Mouse (Mus musculus): ENCODE measurements around the gene Cfap73. TPM values are rescaled to one million over a fixed set of nuclear protein-coding genes. Genes with fewer than 3 reads are reported as not detected.

Gene Cfap73
- polyA plus RNA-seq, 1 experiment = not detected

DNA sequence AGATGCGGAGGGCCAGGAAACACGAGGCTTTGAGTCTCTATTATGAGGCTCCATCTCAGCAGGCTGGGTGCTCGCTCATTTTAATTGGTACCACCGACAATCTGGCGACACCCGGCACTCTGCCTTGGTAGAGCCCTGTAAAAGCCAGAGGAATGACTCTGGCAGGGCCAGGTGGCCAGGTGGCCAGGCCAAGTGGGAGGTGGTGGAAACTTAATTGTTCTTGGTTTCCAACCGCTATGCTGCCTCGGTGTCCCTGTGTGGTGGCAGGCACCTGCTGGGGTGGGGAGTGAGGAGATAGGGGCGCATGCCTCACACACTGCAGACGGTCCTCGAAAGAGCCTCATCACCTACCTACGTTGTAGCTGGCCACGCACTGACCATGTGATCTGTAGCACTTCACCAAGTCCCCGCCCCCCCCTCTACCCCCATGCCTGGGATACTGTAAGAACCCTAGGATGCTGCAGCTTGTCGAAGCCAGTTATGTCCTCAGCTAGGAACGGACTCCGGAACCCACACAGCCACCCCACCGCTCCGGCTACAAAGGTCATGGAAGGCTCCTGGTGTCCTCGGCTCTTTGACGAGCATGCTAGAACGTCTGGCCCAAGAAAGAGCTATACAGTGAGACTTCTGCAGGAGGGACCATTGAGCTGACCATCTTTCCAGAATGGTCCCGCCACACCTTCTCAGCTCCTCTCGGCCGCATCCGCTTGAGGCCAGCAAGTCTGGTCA, 54.0 kb downstream of the Cfap73 start:
- TF ChIP-seq EP300 (IDR thresholded peaks at IDR 0.05; ENCODE audit: insufficient read depth, low read depth, low read length) (no peak), POLR2A (IDR thresholded peaks at IDR 0.05; ENCODE audit: insufficient read depth, low read length) (no peak), CTCF (IDR thresholded peaks at IDR 0.05; ENCODE audit: low read depth, low read length) (no peak)
- Histone ChIP-seq H3K27me3 (ENCODE audit: control insufficient read depth, insufficient read depth, low read length, poor library complexity, severe bottlenecking) (no peaks in the 10 kb centered on the region), H3K9me3 (replicated peaks; ENCODE audit: control insufficient read depth, insufficient read depth, low read length, poor library complexity, severe bottlenecking) (no peaks in the 10 kb centered on the region), H3K9ac (ENCODE audit: low read depth, poor library complexity, severe bottlenecking) (no peak overlapping the region), H3K36me3 (ENCODE audit: control insufficient read depth, insufficient read depth, low read length, poor library complexity, severe bottlenecking) (no peaks in the 10 kb centered on the region), H3K4me3 (ENCODE audit: low read depth, low read length) (no peak overlapping the region), H3K4me1 (ENCODE audit: control insufficient read depth, insufficient read depth, low read length) (peaks cover 9% of the 10 kb centered on the region), H3K27ac (ENCODE audit: insufficient read depth, low read length) (no peak overlapping the region)

DNA sequence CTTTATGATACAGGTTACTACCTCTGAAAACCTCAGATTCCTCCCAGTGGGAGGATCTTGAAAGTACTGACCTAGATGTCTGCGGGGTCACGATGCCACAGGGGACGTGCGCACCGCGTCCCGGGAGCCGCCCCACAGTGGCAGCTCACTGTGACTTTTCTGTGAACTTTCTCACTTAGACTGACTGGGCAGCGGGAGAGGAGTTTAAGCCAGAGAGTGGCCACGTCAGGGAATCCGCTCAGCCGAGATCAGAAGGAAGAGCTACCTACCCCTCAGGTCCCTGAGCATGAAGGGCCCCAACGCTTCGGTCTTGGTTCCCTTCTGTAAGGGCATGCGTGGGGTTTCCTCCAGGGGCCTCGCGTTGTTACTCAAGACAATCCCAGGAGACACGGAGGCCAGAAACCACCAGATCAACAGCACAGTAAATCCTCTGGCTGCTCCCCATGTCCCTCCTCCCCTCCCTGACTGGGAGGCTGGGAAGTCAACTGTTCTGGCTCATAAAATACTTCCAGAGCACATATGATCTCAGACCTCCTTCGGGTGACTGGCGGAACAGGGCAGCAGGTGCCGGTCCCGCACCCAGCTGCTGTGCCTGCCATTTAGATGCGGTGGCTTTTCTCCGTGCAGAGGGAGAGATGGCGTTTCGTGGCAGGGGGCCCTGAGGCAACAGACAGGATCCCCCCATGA, 54.7 kb downstream of the Cfap73 start:
- Histone ChIP-seq H3K4me1 (ENCODE audit: control insufficient read depth, insufficient read depth, low read length) (peaks cover 9% of the 10 kb centered on the region), H3K9ac (ENCODE audit: low read depth, poor library complexity, severe bottlenecking) (no peak overlapping the region), H3K27ac (ENCODE audit: insufficient read depth, low read length) (no peak overlapping the region)

DNA sequence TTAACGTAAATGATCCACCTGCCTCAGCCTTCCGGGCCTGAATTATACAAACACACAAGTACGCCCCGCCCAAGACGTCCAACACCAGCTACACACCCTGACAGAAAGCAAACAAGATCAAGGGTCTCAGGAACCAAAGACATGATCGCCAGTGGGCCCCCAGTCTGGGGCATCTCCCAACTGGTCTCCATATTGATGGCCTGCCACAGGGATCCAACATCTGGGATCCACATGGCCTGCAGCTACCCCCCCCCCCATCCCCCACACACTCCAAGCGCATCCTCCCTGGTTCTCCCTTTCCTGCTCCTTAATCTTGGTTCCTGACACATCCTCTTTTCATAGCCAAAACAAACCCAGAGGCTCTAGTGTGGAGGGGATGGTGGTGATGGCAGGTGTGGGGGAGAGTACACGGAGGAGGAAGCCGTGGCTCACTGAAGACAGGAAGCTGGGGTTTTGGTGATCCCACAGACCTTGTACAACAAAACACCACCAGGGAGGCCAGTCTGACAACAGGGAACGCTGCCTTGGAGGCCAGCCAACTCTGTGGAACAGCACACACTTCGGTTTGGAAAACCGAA, 55.4 kb downstream of the Cfap73 start:
- TF ChIP-seq CTCF (IDR thresholded peaks at IDR 0.05; ENCODE audit: low read depth, low read length) (no peak), POLR2A (IDR thresholded peaks at IDR 0.05; ENCODE audit: insufficient read depth, low read length) (no peak), EP300 (IDR thresholded peaks at IDR 0.05; ENCODE audit: insufficient read depth, low read depth, low read length) (no peak)
- Histone ChIP-seq H3K9ac (ENCODE audit: low read depth, poor library complexity, severe bottlenecking) (no peak overlapping the region), H3K4me3 (ENCODE audit: low read depth, low read length) (no peak overlapping the region)

More for the DNA sequence above, 54.7 kb downstream of the Cfap73 start:
- Histone ChIP-seq H3K27me3 (ENCODE audit: control insufficient read depth, insufficient read depth, low read length, poor library complexity, severe bottlenecking) (no peaks in the 10 kb centered on the region), H3K4me3 (ENCODE audit: low read depth, low read length) (no peak overlapping the region), H3K36me3 (ENCODE audit: control insufficient read depth, insufficient read depth, low read length, poor library complexity, severe bottlenecking) (no peaks in the 10 kb centered on the region), H3K9me3 (replicated peaks; ENCODE audit: control insufficient read depth, insufficient read depth, low read length, poor library complexity, severe bottlenecking) (no peaks in the 10 kb centered on the region)
- TF ChIP-seq POLR2A (IDR thresholded peaks at IDR 0.05; ENCODE audit: insufficient read depth, low read length) = no peak
- no peak for TF ChIP-seq EP300 (IDR thresholded peaks at IDR 0.05; ENCODE audit: insufficient read depth, low read depth, low read length)
- TF ChIP-seq CTCF (IDR thresholded peaks at IDR 0.05; ENCODE audit: low read depth, low read length) = no peak

More for the DNA sequence above, 55.4 kb downstream of the Cfap73 start:
- Histone ChIP-seq H3K9me3 (replicated peaks; ENCODE audit: control insufficient read depth, insufficient read depth, low read length, poor library complexity, severe bottlenecking) (no peaks in the 10 kb centered on the region), H3K4me1 (ENCODE audit: control insufficient read depth, insufficient read depth, low read length) (peaks cover 9% of the 10 kb centered on the region), H3K36me3 (ENCODE audit: control insufficient read depth, insufficient read depth, low read length, poor library complexity, severe bottlenecking) (no peaks in the 10 kb centered on the region), H3K27ac (ENCODE audit: insufficient read depth, low read length) (no peak overlapping the region), H3K27me3 (ENCODE audit: control insufficient read depth, insufficient read depth, low read length, poor library complexity, severe bottlenecking) (no peaks in the 10 kb centered on the region)

Other genes starting within 250 kb of the Cfap73 start
- 0.24 TPM in 1 of 2 replicates, not detected in the other for gene Lhx5, start 202.5 kb downstream of the Cfap73 start, polyA plus RNA-seq (2011; ENCODE audit: insufficient read depth, insufficient read length, low read depth, missing spikeins)
- not detected in 2 replicates for gene Sdsl, start 161.4 kb downstream of the Cfap73 start, polyA plus RNA-seq (2011; ENCODE audit: insufficient read depth, insufficient read length, low read depth, missing spikeins)
- gene Sds, start 157.7 kb downstream of the Cfap73 start, polyA plus RNA-seq (2011; ENCODE audit: insufficient read depth, insufficient read length, low read depth, missing spikeins) = not detected in 2 replicates
- 19.1 and 22.1 TPM in 2 replicates for gene Plbd2, start 130.6 kb downstream of the Cfap73 start, polyA plus RNA-seq (2011; ENCODE audit: insufficient read depth, insufficient read length, low read depth, missing spikeins)
- 17.7 and 19.1 TPM in 2 replicates for gene Slc8b1, start 123.1 kb downstream of the Cfap73 start, polyA plus RNA-seq (2011; ENCODE audit: insufficient read depth, insufficient read length, low read depth, missing spikeins)
- gene Tpcn1, start 45.6 kb downstream of the Cfap73 start, polyA plus RNA-seq (2011; ENCODE audit: insufficient read depth, insufficient read length, low read depth, missing spikeins) = 13.2 and 17.1 TPM in 2 replicates
- 0.37 and 0.43 TPM in 2 replicates for gene Iqcd, start 45.2 kb downstream of the Cfap73 start, polyA plus RNA-seq (2011; ENCODE audit: insufficient read depth, insufficient read length, low read depth, missing spikeins)
- gene Rita1, start 21.6 kb downstream of the Cfap73 start, polyA plus RNA-seq (2011; ENCODE audit: insufficient read depth, insufficient read length, low read depth, missing spikeins) = 13.0 and 13.1 TPM in 2 replicates
- 49.7 and 49.9 TPM in 2 replicates for gene Ddx54, start 21.5 kb downstream of the Cfap73 start, polyA plus RNA-seq (2011; ENCODE audit: insufficient read depth, insufficient read length, low read depth, missing spikeins)
- gene Rasal1, start 14.6 kb upstream of the Cfap73 start, polyA plus RNA-seq (2011; ENCODE audit: insufficient read depth, insufficient read length, low read depth, missing spikeins) = 2.0 and 3.5 TPM in 2 replicates
- 19.1 and 21.0 TPM in 2 replicates for gene Dtx1, start 77.7 kb upstream of the Cfap73 start, polyA plus RNA-seq (2011; ENCODE audit: insufficient read depth, insufficient read length, low read depth, missing spikeins)
- gene Oas2, start 115.6 kb upstream of the Cfap73 start, polyA plus RNA-seq (2011; ENCODE audit: insufficient read depth, insufficient read length, low read depth, missing spikeins) = 0.76 and 0.84 TPM in 2 replicates
- gene Oas3, start 143.4 kb upstream of the Cfap73 start, polyA plus RNA-seq (2011; ENCODE audit: insufficient read depth, insufficient read length, low read depth, missing spikeins) = 1.7 and 1.9 TPM in 2 replicates
- not detected in 2 replicates for gene Oas1e, start 161.3 kb upstream of the Cfap73 start, polyA plus RNA-seq (2011; ENCODE audit: insufficient read depth, insufficient read length, low read depth, missing spikeins)
- 3.0 and 4.3 TPM in 2 replicates for gene Oas1c, start 178.3 kb upstream of the Cfap73 start, polyA plus RNA-seq (2011; ENCODE audit: insufficient read depth, insufficient read length, low read depth, missing spikeins)
- gene Oas1f, start 213.1 kb upstream of the Cfap73 start, polyA plus RNA-seq (2011; ENCODE audit: insufficient read depth, insufficient read length, low read depth, missing spikeins) = not detected in 2 replicates
- gene Oas1h, start 227.2 kb upstream of the Cfap73 start, polyA plus RNA-seq (2011; ENCODE audit: insufficient read depth, insufficient read length, low read depth, missing spikeins) = not detected in 2 replicates